In genomic region chr10:79880721-79881120, GRCm38 (mm10) we compare ENCODE assay signal across 13 mouse cellular contexts. TPM values are rescaled to one million over a fixed set of nuclear protein-coding genes. Genes with fewer than 3 reads are reported as not detected.
DNase-seq lines count a peak whose midpoint lies in the region; ATAC-seq and TF ChIP-seq lines count a peak whose summit lies in the region.
"Had no signal": no experiment of that assay in that cellular context is flagged by ENCODE, and none has a peak within 500 bp of the region (broad histone marks: within the 10 kb centered on the region; RNA-seq: fewer than 3 reads in every experiment).

No protein-coding gene starts in this region.

- no peak for TF ChIP-seq EP300 in ES-Bruce4 (IDR thresholded peaks at IDR 0.05; ENCODE audit: insufficient read depth, low read depth, low read length)

- 22% methylated on average over 9 of the region's 9 CpGs for WGBS in kidney, embryonic 16.5 days
- 17% methylated on average over 9 of the region's 9 CpGs for WGBS in embryonic facial prominence, embryonic 13.5 days
- WGBS in liver, embryonic 16.5 days (ENCODE audit: insufficient replicate concordance), result 8% methylated on average over 9 of the region's 9 CpGs

- H3K27ac ChIP-seq in kidney, embryonic 16.5 days (ENCODE audit: low read length), result no peak overlapping the region
- no peak overlapping the region for H3K27ac ChIP-seq in ES-Bruce4 (ENCODE audit: insufficient read depth, low read length)
- no peak overlapping the region for H3K27ac ChIP-seq in embryonic facial prominence, embryonic 13.5 days
- H3K27ac ChIP-seq in liver, embryonic 16.5 days (ENCODE audit: low read length), result no peak overlapping the region

- peak overlapping the region; percentile 16 for H3K4me2 ChIP-seq in kidney, embryonic 16.5 days (replicated peaks; ENCODE audit: low read depth, low read length)
- 0 out of 2 replicates have a peak overlapping the region, but pooled peaks have one; percentile 0 for H3K4me2 ChIP-seq in embryonic facial prominence, embryonic 13.5 days
- H3K4me2 ChIP-seq in liver, embryonic 16.5 days (ENCODE audit: low read depth, low read length), result peak overlapping the region; percentile 37

- no peak for DNase-seq in kidney, adult 9 months
- no peak for DNase-seq in gastrocnemius, postnatal 10 days
- DNase-seq in frontal cortex, adult 2 months (ENCODE audit: extremely low spot score in 1 of 2, low spot score in 1 of 2), result no peak
- DNase-seq: adrenal gland, adult 2 months; layer of hippocampus, postnatal 36 days had no signal

- no peak for ATAC-seq in kidney, embryonic 16.5 days (ENCODE audit: low FRiP score, low TSS enrichment)
- ATAC-seq in embryonic facial prominence, embryonic 13.5 days (ENCODE audit: insufficient number of reproducible peaks, insufficient read depth, low FRiP score, low TSS enrichment, low read depth), result no peak
- peak; percentile 30; the same call in 1 of the 2 replicates for ATAC-seq in liver, embryonic 16.5 days (ENCODE audit: low read depth)

- TF ChIP-seq CTCF in ES-Bruce4 (IDR thresholded peaks at IDR 0.05; ENCODE audit: low read depth, low read length), result no peak

- H3K9me3 ChIP-seq in kidney, embryonic 16.5 days (ENCODE audit: low read length), result no peaks in the 10 kb centered on the region
- H3K9me3 ChIP-seq in ES-Bruce4 (replicated peaks; ENCODE audit: control insufficient read depth, insufficient read depth, low read length, poor library complexity, severe bottlenecking), result no peaks in the 10 kb centered on the region
- H3K9me3 ChIP-seq in embryonic facial prominence, embryonic 13.5 days, result no peaks in the 10 kb centered on the region
- H3K9me3 ChIP-seq in liver, embryonic 16.5 days (replicated peaks; ENCODE audit: control insufficient read depth, low read length), result no peaks in the 10 kb centered on the region

- TF ChIP-seq POLR2A in ES-Bruce4 (IDR thresholded peaks at IDR 0.05; ENCODE audit: insufficient read depth, low read length), result no peak

- H3K9ac ChIP-seq in kidney, embryonic 16.5 days (replicated peaks; ENCODE audit: low read length), result no peak overlapping the region
- no peak overlapping the region for H3K9ac ChIP-seq in ES-Bruce4 (ENCODE audit: low read depth, poor library complexity, severe bottlenecking)
- H3K9ac ChIP-seq in embryonic facial prominence, embryonic 13.5 days, result no peak overlapping the region
- no peak overlapping the region for H3K9ac ChIP-seq in liver, embryonic 16.5 days (ENCODE audit: low read depth, low read length)

- no peak overlapping the region for H3K4me3 ChIP-seq in kidney, embryonic 16.5 days (ENCODE audit: low read length)
- peak overlapping the region; percentile 68 for H3K4me3 ChIP-seq in ES-Bruce4 (ENCODE audit: low read depth, low read length)
- H3K4me3 ChIP-seq in embryonic facial prominence, embryonic 13.5 days, result no peak overlapping the region
- peak overlapping the region; percentile 35 for H3K4me3 ChIP-seq in liver, embryonic 16.5 days (ENCODE audit: low read depth, low read length)

- no peaks in the 10 kb centered on the region for H3K27me3 ChIP-seq in kidney, embryonic 16.5 days (ENCODE audit: insufficient read depth, low read length)
- H3K27me3 ChIP-seq in ES-Bruce4 (ENCODE audit: control insufficient read depth, insufficient read depth, low read length, poor library complexity, severe bottlenecking), result no peaks in the 10 kb centered on the region
- peaks cover 12% of the 10 kb centered on the region for H3K27me3 ChIP-seq in embryonic facial prominence, embryonic 13.5 days
- H3K27me3 ChIP-seq in liver, embryonic 16.5 days (ENCODE audit: control insufficient read depth, insufficient read depth, low read depth, low read length), result peaks cover 7% of the 10 kb centered on the region

- peaks cover 53% of the 10 kb centered on the region for H3K4me1 ChIP-seq in kidney, embryonic 16.5 days (ENCODE audit: insufficient read depth, low read length)
- no peaks in the 10 kb centered on the region for H3K4me1 ChIP-seq in ES-Bruce4 (ENCODE audit: control insufficient read depth, insufficient read depth, low read length)
- H3K4me1 ChIP-seq in embryonic facial prominence, embryonic 13.5 days, result peaks cover 33% of the 10 kb centered on the region
- peaks cover 44% of the 10 kb centered on the region for H3K4me1 ChIP-seq in liver, embryonic 16.5 days (ENCODE audit: control insufficient read depth, low read depth, low read length)

- H3K36me3 ChIP-seq in kidney, embryonic 16.5 days (ENCODE audit: insufficient read depth, low read length), result no peaks in the 10 kb centered on the region
- no peaks in the 10 kb centered on the region for H3K36me3 ChIP-seq in ES-Bruce4 (ENCODE audit: control insufficient read depth, insufficient read depth, low read length, poor library complexity, severe bottlenecking)
- H3K36me3 ChIP-seq in embryonic facial prominence, embryonic 13.5 days, result no peaks in the 10 kb centered on the region
- H3K36me3 ChIP-seq in liver, embryonic 16.5 days (ENCODE audit: control insufficient read depth, insufficient read depth), result no peaks in the 10 kb centered on the region

RNA-seq across cellular contexts. Expression of gene Elane, which starts 5.3 kb away (rescaled TPM):
- polyA plus RNA-seq in kidney, embryonic 16.5 days (2015; fragmentation: Nextera tagmentation; extraction: Ambion mirVana), result 0.60 and 0.76 TPM in 2 replicates
- polyA plus RNA-seq in ES-Bruce4 (2011; ENCODE audit: insufficient read depth, insufficient read length, low read depth, missing spikeins), result not detected in 2 replicates
- 1.9 TPM in 1 of 2 replicates, not detected in the other for polyA plus RNA-seq in embryonic facial prominence, embryonic 13.5 days (2015; fragmentation: Nextera tagmentation; extraction: Ambion mirVana)
- 204 and 208 TPM in 2 replicates for polyA plus RNA-seq in liver, embryonic 16.5 days (2015; fragmentation: Nextera tagmentation; extraction: Ambion mirVana)
- total RNA-seq in gastrocnemius, postnatal 10 days (2021), result 1 to 10 TPM in 1 of 2 experiments, not detected in 1; 1.9 TPM
- polyA plus RNA-seq in frontal cortex, adult 2 months (2012; rRNA removed), result 0.27 TPM in 1 of 2 replicates, not detected in the other
- total RNA-seq: ES-E14; layer of hippocampus, postnatal 36 days had no signal
- polyA plus RNA-seq: heart, postnatal 0 days; intestine, embryonic 14.5 days had no signal

RNA-seq across cellular contexts. Expression of gene Plppr3, which starts 6.3 kb away (rescaled TPM):
- polyA plus RNA-seq in kidney, embryonic 16.5 days (2015; fragmentation: Nextera tagmentation; extraction: Ambion mirVana), result 72.7 and 78.6 TPM in 2 replicates
- polyA plus RNA-seq in ES-Bruce4 (2011; ENCODE audit: insufficient read depth, insufficient read length, low read depth, missing spikeins), result 6.4 and 8.3 TPM in 2 replicates
- 126 and 138 TPM in 2 replicates for polyA plus RNA-seq in embryonic facial prominence, embryonic 13.5 days (2015; fragmentation: Nextera tagmentation; extraction: Ambion mirVana)
- 4.8 and 5.1 TPM in 2 replicates for polyA plus RNA-seq in liver, embryonic 16.5 days (2015; fragmentation: Nextera tagmentation; extraction: Ambion mirVana)
- 1 to 10 TPM in 1 of 2 experiments, under 1 TPM in 1; 0.49 to 1.6 TPM for total RNA-seq in gastrocnemius, postnatal 10 days (2021)
- 124 and 134 TPM in 2 replicates for polyA plus RNA-seq in frontal cortex, adult 2 months (2012; rRNA removed)

RNA-seq across cellular contexts. Expression of gene Prtn3, which starts 6.4 kb away (rescaled TPM):
- polyA plus RNA-seq in kidney, embryonic 16.5 days (2015; fragmentation: Nextera tagmentation; extraction: Ambion mirVana), result 7.9 and 8.2 TPM in 2 replicates
- 8.7 and 13.1 TPM in 2 replicates for polyA plus RNA-seq in ES-Bruce4 (2011; ENCODE audit: insufficient read depth, insufficient read length, low read depth, missing spikeins)
- 7.3 and 8.5 TPM in 2 replicates for polyA plus RNA-seq in embryonic facial prominence, embryonic 13.5 days (2015; fragmentation: Nextera tagmentation; extraction: Ambion mirVana)
- 96.8 and 106 TPM in 2 replicates for polyA plus RNA-seq in liver, embryonic 16.5 days (2015; fragmentation: Nextera tagmentation; extraction: Ambion mirVana)
- 1 to 10 TPM in 1 of 2 experiments, not detected in 1; 2.1 TPM for total RNA-seq in gastrocnemius, postnatal 10 days (2021)
- 5.8 and 6.7 TPM in 2 replicates for polyA plus RNA-seq in frontal cortex, adult 2 months (2012; rRNA removed)

RNA-seq across cellular contexts. Expression of gene Cfd, which starts 9.9 kb away (rescaled TPM):
- polyA plus RNA-seq in kidney, embryonic 16.5 days (2015; fragmentation: Nextera tagmentation; extraction: Ambion mirVana), result not detected in 2 replicates
- not detected in 2 replicates for polyA plus RNA-seq in ES-Bruce4 (2011; ENCODE audit: insufficient read depth, insufficient read length, low read depth, missing spikeins)
- polyA plus RNA-seq in embryonic facial prominence, embryonic 13.5 days (2015; fragmentation: Nextera tagmentation; extraction: Ambion mirVana), result not detected in 2 replicates
- not detected in 2 replicates for polyA plus RNA-seq in liver, embryonic 16.5 days (2015; fragmentation: Nextera tagmentation; extraction: Ambion mirVana)
- 10 to 100 TPM; 21.5 to 22.8 TPM for total RNA-seq in gastrocnemius, postnatal 10 days (2021)
- polyA plus RNA-seq in frontal cortex, adult 2 months (2012; rRNA removed), result 1.1 and 3.5 TPM in 2 replicates
- total RNA-seq: ES-E14; layer of hippocampus, postnatal 36 days; megakaryocyte-erythroid progenitor cell, adult 5-6 weeks had no signal
- polyA plus RNA-seq: heart, postnatal 0 days; intestine, embryonic 14.5 days had no signal

RNA-seq across cellular contexts. Expression of gene Ptbp1, which starts 26.5 kb away (rescaled TPM):
- polyA plus RNA-seq in kidney, embryonic 16.5 days (2015; fragmentation: Nextera tagmentation; extraction: Ambion mirVana), result 431 and 491 TPM in 2 replicates
- polyA plus RNA-seq in ES-Bruce4 (2011; ENCODE audit: insufficient read depth, insufficient read length, low read depth, missing spikeins), result 628 and 695 TPM in 2 replicates
- 386 and 390 TPM in 2 replicates for polyA plus RNA-seq in embryonic facial prominence, embryonic 13.5 days (2015; fragmentation: Nextera tagmentation; extraction: Ambion mirVana)
- 112 and 124 TPM in 2 replicates for polyA plus RNA-seq in liver, embryonic 16.5 days (2015; fragmentation: Nextera tagmentation; extraction: Ambion mirVana)
- 100 to 1,000 TPM in 1 of 2 experiments, 10 to 100 TPM in 1; 75.2 to 110 TPM for total RNA-seq in gastrocnemius, postnatal 10 days (2021)
- polyA plus RNA-seq in frontal cortex, adult 2 months (2012; rRNA removed), result 59.5 and 71.5 TPM in 2 replicates

Comparison
In these comparisons a context has a peak if more than half of its experiments do, and no peak if none do; other contexts are left out.
1. H3K4me3 ChIP-seq: peak in ES-Bruce4 (single experiment) and liver, embryonic 16.5 days (single experiment); none in kidney, embryonic 16.5 days (single experiment) and embryonic facial prominence, embryonic 13.5 days (single experiment).
2. RNA of gene Elane, which starts 5.3 kb away (polyA plus RNA-seq): 204 to 208 TPM in liver, embryonic 16.5 days; 0.60 to 0.76 TPM in kidney, embryonic 16.5 days, 1.9 TPM in embryonic facial prominence, embryonic 13.5 days, not detected in ES-Bruce4 and 0.27 TPM in frontal cortex, adult 2 months; every median in the first group is over 10 times any median in the second.
3. Peak in every context shown above with its lines, with median percentiles within 50 percentile points of each other: H3K4me2 ChIP-seq.